Mouse (Mus musculus) natural killer cell, adult 2 months (primary cell): ENCODE measurements around the gene Rab43.

Experiments used
- DNase-seq, 2 experiments: peaks; one replicate each; pipeline ENCODE4 v3.0.0; 2022; ENCODE audit warnings: low spot score in 2 of 2

Rab43 gene

GRCm38 (mm10) chr6:87750184-87750910, 61.6 kb downstream of the Rab43 start:
- no peak for DNase-seq

DNA sequence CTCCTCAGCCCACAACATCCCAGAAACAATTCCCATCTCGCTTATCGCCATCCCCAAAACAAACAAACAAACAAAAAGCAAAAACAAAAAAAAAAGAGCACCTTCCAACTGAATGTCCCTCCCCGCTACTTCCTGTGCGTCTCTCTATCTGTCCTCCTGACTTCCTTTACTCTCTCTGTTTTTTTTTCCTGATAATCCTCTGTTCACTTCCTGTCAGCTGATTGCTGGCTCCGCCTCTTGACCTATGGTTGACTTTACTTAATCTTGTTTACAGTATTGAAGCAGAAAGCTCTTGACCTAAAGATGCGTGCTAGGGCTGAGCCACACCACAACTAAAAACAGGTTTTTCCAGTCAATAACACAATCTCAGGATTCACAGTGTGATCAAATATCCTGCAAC, 63.4 kb downstream of the Rab43 start:
- DNase-seq: no peak

GRCm38 (mm10) chr6:87748078-87748477, 63.9 kb downstream of the Rab43 start:
- DNase-seq: no peak

- DNase-seq: no peak
Measured at GRCm38 (mm10) chr6:87746849-87747248, 65.1 kb downstream of the Rab43 start.

DNA sequence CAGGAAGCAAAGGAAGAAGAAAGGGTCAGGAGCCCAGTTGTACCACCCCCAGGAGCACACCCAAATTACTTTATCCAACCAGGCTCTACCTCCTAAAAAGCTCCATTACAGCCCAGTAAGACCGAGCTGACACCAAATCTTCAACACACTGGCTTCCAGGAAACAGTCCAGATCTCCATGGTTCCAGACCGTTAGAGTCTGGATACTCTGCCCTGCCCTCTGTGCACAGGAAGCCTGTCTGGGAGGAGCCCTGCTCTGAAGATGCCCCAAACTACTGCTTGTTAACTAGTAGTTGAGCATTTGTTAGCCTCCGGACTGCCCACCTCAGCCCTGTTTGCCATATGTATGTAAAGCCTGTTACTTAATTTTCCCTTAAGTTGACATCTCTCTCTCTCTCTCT, 65.9 kb downstream of the Rab43 start:
- no peak for DNase-seq

- no peak for DNase-seq
Measured at GRCm38 (mm10) chr6:87745301-87745700, 66.7 kb downstream of the Rab43 start.

DNA sequence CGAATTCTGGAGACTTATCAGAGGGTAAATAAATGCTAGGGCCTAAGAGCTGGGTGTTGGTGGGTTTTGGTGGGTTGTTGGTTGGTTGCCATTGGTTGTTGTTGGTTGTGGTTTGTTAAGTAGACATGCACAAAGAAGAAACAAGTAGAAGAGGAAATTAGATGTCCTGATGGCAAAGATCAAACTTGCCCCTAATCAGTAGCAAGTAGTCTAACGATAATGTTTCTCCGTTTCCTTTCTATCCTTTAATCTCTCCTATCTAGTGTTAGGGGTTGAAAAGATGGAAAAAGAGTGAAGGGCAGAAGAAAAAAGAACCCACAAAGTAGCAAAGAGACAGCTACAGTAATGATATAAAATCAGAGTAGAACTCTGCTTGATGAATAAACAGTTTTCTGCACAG, 67.3 kb downstream of the Rab43 start:
- no peak for DNase-seq

- peak; percentile 28 to 31 for DNase-seq
Measured at GRCm38 (mm10) chr6:87743281-87743680, 68.7 kb downstream of the Rab43 start.

DNA sequence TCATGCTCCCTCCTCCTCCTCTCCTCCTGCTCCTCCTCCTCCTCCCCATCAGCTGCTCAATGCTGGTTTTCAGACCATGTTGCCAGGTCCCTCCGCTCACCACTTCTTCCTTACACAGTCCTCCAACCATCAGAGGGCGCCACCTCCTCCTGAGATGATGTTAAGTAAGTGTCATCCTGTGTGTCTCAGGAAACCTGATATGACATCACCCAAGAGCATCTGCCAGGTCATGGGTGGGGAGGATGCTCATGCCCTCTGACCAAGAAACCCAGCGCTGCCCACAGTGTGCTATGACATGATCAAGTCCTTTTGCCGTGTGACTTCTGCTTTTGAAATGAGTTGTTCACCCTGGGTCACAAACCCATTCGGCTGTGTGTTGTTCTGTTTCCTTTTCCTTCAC, 69.2 kb downstream of the Rab43 start:
- peak; percentile 55 to 68 for DNase-seq

DNA sequence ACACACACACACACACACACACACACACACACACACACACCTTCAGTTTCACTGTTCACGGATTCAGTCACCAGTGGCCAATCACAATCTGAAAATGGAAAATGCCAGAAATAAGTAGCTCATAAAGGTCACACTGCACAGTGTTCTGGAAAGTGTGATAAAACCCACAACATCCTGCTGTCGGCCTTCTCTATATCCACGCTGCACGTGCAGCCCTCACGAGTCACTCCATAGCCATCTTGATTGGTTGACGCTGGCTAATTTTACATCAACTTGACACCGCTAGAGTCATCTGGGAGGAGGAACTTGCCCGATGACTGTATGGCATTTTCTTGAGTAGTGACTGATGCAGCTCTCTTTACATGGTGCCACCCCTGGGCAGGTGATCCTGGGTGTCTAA, 70.0 kb downstream of the Rab43 start:
- DNase-seq: peak; percentile 51 to 56

- no peak for DNase-seq
Measured at GRCm38 (mm10) chr6:87740496-87740895, 71.5 kb downstream of the Rab43 start.

GRCm38 (mm10) chr6:87739898-87740297, 72.1 kb downstream of the Rab43 start:
- DNase-seq: no peak
